Mouse (Mus musculus): ENCODE results near the gene Tmem242. TPM values are rescaled to one million over a fixed set of nuclear protein-coding genes. Genes with fewer than 3 reads are reported as not detected.

Tmem242 gene
- polyA plus RNA-seq, 2 experiments from 2014 or later, result 44.8 to 56.7 TPM

- ATAC-seq, result no peak
Observed at GRCm38 (mm10) chr17:5372951-5373350, 67.1 kb downstream of the Tmem242 start.

GRCm38 (mm10) chr17:5371521-5371920 lies 68.5 kb downstream of the Tmem242 start:
- ATAC-seq, result no peak

DNA sequence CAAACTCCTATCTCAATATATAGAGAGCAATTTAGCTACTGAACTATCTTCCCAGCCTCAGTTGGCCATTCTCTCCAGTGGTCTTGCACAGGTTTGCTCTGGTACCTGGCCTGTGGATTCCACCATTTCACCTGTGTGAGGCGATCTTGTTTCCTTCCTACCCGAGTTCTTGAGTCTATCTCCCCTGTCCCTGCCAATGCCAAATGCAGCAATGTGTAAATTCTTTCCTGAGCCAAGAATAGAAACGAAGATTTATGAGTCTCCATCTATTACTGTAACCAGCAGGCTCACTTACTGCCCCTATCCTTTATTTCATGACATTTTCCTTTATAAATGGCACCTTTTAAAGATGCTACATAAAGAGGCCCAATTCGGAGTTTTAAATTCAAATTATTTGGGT lies 69.0 kb downstream of the Tmem242 start:
- ATAC-seq, result no peak

DNA sequence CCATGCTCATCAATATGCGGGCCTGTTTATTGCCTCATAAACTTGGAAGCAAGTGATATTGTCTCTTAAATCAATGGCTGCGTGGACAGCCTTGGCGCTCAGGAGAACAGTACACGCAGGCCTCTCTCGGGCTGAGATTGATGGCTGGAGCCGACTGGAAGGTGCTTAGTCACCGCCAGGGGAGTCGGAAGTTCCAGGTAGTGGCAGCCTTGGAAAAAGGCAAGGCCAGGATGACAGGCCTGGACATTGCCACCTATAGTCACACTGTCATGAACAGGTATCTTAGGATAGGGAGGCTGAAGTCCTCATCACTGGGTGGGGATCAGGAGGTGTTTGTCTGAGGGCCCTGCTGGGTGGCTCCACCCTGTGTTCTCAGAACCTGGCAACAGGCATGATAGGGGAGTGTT lies 74.1 kb downstream of the Tmem242 start:
- ATAC-seq, result no peak

Other genes with a start within 250 kb of the Tmem242 start
- not detected for gene Ldhal6b, start 21.5 kb downstream of the Tmem242 start, polyA plus RNA-seq (2017; shearing (Covaris generic))
- gene Zdhhc14, start 52.3 kb upstream of the Tmem242 start, polyA plus RNA-seq (2017; shearing (Covaris generic)), result under 1 TPM in 1 of 2 experiments, not detected in 1; 0.19 TPM

All from CD4-positive, CD25-positive, alpha-beta regulatory T cell, adult 4 months (primary cell).